Mouse (Mus musculus) kidney, embryonic 15.5 days (tissue): ENCODE measurements around the gene Dph2. TPM values are rescaled to one million over a fixed set of nuclear protein-coding genes. Genes with fewer than 3 reads are reported as not detected.

Experiments used
- ATAC-seq: fragments of 200-750 bp; cut with Nextera tagmentation; replicated peaks from 2 replicates; pipeline ENCODE4 v1.8.0; 2017; ENCODE audit warnings: moderate TSS enrichment; ENCODE audit not compliant: low FRiP score
- H3K27ac ChIP-seq: fragments of 300-500 bp; sonication (generic); 2 replicates; pipeline ENCODE4 v1.5.1; 2015; ENCODE audit warnings: mild to moderate bottlenecking, inconsistent platforms
- H3K27me3 ChIP-seq: fragments of 300-500 bp; sonication (generic); 2 replicates; pipeline ENCODE4 v1.6.1; 2015; ENCODE audit warnings: inconsistent platforms
- H3K36me3 ChIP-seq: fragments of 300-500 bp; sonication (generic); 2 replicates; pipeline ENCODE4 v1.6.1; 2015; ENCODE audit warnings: inconsistent platforms
- H3K4me1 ChIP-seq: fragments of 300-500 bp; sonication (generic); 2 replicates; pipeline ENCODE4 v1.6.1; 2015; ENCODE audit warnings: inconsistent platforms
- H3K4me2 ChIP-seq: fragments of 300-500 bp; sonication (generic); 2 replicates; pipeline ENCODE4 v1.6.1; 2015; ENCODE audit warnings: moderate library complexity, mild to moderate bottlenecking, inconsistent platforms
- H3K4me3 ChIP-seq: fragments of 300-500 bp; sonication (generic); replicated peaks from 2 replicates; pipeline ENCODE4 v1.5.1; 2015; ENCODE audit warnings: mild to moderate bottlenecking, inconsistent platforms
- H3K9ac ChIP-seq: fragments of 300-500 bp; sonication (generic); 2 replicates; pipeline ENCODE4 v1.6.1; 2015; ENCODE audit warnings: mild to moderate bottlenecking, inconsistent platforms
- H3K9me3 ChIP-seq: fragments of 300-500 bp; sonication (generic); replicated peaks from 2 replicates; pipeline ENCODE4 v1.6.1; 2016; ENCODE audit warnings: inconsistent platforms
- WGBS: fragments of 180-500 bp; shearing (Covaris S2); methylation state at CpG from one replicate; pipeline ENCODE4 v1.1.7; 2015; ENCODE audit warnings: mixed read lengths; 5-methylcytosine and 5-hydroxymethylcytosine counted together
- polyA plus RNA-seq: library from polyadenylated mRNA; unstranded; fragments of >200 nt; fragmentation: Nextera tagmentation; extraction: Ambion mirVana; gene quantifications from 2 replicates; pipeline ENCODE4 v1.2.1, GENCODE M21; 2015

Dph2 gene
- polyA plus RNA-seq, 1 experiment from 2014 or later, result 21.2 TPM

GRCm38 (mm10) chr4:117918762-117919161, 26.9 kb upstream of the Dph2 start:
- Histone ChIP-seq H3K9ac (no peak overlapping the region), H3K27ac (no peak overlapping the region)
- ATAC-seq, result no peak

GRCm38 (mm10) chr4:117918261-117918660, 26.4 kb upstream of the Dph2 start:
- Histone ChIP-seq H3K4me1 (peaks cover 21% of the 10 kb centered on the region), H3K4me2 (no peak overlapping the region), H3K36me3 (no peaks in the 10 kb centered on the region), H3K4me3 (no peak overlapping the region), H3K9me3 (no peaks in the 10 kb centered on the region), H3K27ac (no peak overlapping the region), H3K27me3 (peaks cover 10% of the 10 kb centered on the region; the same call in 1 of the 2 replicates), H3K9ac (no peak overlapping the region)
- no peak for ATAC-seq
- WGBS, result 65% methylated on average over 3 of the region's 3 CpGs

More at GRCm38 (mm10) chr4:117918762-117919161, 26.9 kb upstream of the Dph2 start:
- no peak overlapping the region for H3K4me3 ChIP-seq
- H3K9me3 ChIP-seq, result no peaks in the 10 kb centered on the region
- H3K27me3 ChIP-seq, result peaks cover 10% of the 10 kb centered on the region; the same call in 1 of the 2 replicates
- H3K36me3 ChIP-seq, result no peaks in the 10 kb centered on the region
- 84% methylated on average over 5 of the region's 5 CpGs for WGBS
- H3K4me2 ChIP-seq, result no peak overlapping the region
- H3K4me1 ChIP-seq, result peaks cover 16% of the 10 kb centered on the region

- no peak for ATAC-seq
- no peak overlapping the region for H3K4me2 ChIP-seq
- H3K4me3 ChIP-seq, result no peak overlapping the region
- no peak overlapping the region for H3K27ac ChIP-seq
- H3K9me3 ChIP-seq, result no peaks in the 10 kb centered on the region
- H3K9ac ChIP-seq, result no peak overlapping the region
- peaks cover 6% of the 10 kb centered on the region; the same call in 1 of the 2 replicates for H3K27me3 ChIP-seq
- peaks cover 25% of the 10 kb centered on the region for H3K4me1 ChIP-seq
- 90% methylated on average over 4 of the region's 4 CpGs for WGBS
- H3K36me3 ChIP-seq, result no peaks in the 10 kb centered on the region
Measured at GRCm38 (mm10) chr4:117917847-117918246, 26.0 kb upstream of the Dph2 start.

- Histone ChIP-seq H3K36me3 (no peaks in the 10 kb centered on the region), H3K27ac (no peak overlapping the region), H3K27me3 (0 out of 2 replicates have a peak, but pooled peaks cover 1% of the 10 kb centered on the region), H3K9ac (no peak overlapping the region), H3K4me1 (peaks cover 28% of the 10 kb centered on the region), H3K4me3 (no peak overlapping the region), H3K9me3 (no peaks in the 10 kb centered on the region), H3K4me2 (no peak overlapping the region)
- no peak for ATAC-seq
- WGBS, result 86% methylated on average over 4 of the region's 4 CpGs
Measured at GRCm38 (mm10) chr4:117917402-117917801, 25.6 kb upstream of the Dph2 start.

- WGBS, result 64% methylated on average over 5 of the region's 5 CpGs
- H3K36me3 ChIP-seq, result peaks cover 10% of the 10 kb centered on the region
- no peak for ATAC-seq
- H3K4me3 ChIP-seq, result peak overlapping the region; percentile 81; the same call in 1 of the 2 replicates
- H3K4me2 ChIP-seq, result peak overlapping the region; percentile 95
- no peaks in the 10 kb centered on the region for H3K9me3 ChIP-seq
- H3K9ac ChIP-seq, result no peak overlapping the region
- peaks cover 28% of the 10 kb centered on the region for H3K4me1 ChIP-seq
- no peaks in the 10 kb centered on the region for H3K27me3 ChIP-seq
- 0 out of 2 replicates have a peak overlapping the region, but pooled peaks have one; percentile 82 for H3K27ac ChIP-seq
Measured at GRCm38 (mm10) chr4:117916386-117916785, 24.6 kb upstream of the Dph2 start.

- Histone ChIP-seq H3K27ac (peak overlapping the region; percentile 82), H3K4me3 (peak overlapping the region; percentile 81), H3K4me2 (peak overlapping the region; percentile 95), H3K36me3 (peaks cover 18% of the 10 kb centered on the region), H3K9ac (peak overlapping the region; percentile 69), H3K9me3 (no peaks in the 10 kb centered on the region), H3K27me3 (no peaks in the 10 kb centered on the region), H3K4me1 (peaks cover 28% of the 10 kb centered on the region)
- 3% methylated on average over 19 of the region's 19 CpGs for WGBS
- no peak for ATAC-seq
Measured at GRCm38 (mm10) chr4:117915489-117916105, 23.8 kb upstream of the Dph2 start.

GRCm38 (mm10) chr4:117914591-117915442, 23.0 kb upstream of the Dph2 start, which contains the start of gene Ipo13:
TSS of gene Ipo13 (minus strand) at chr4:117914999.
- Histone ChIP-seq H3K27me3 (no peaks in the 10 kb centered on the region), H3K4me2 (peak within 1 kb of the TSS; percentile 95), H3K36me3 (peaks cover 26% of the 10 kb centered on the region), H3K4me1 (peaks cover 31% of the 10 kb centered on the region), H3K4me3 (peak within 1 kb of the TSS; percentile 81), H3K27ac (peak within 1 kb of the TSS; percentile 82), H3K9me3 (no peaks in the 10 kb centered on the region), H3K9ac (peak within 1 kb of the TSS; percentile 69)
- ATAC-seq, result peak; percentile 95
- WGBS, result under 1% methylated on average over 61 of the region's 61 CpGs

- Histone ChIP-seq H3K27ac (peak overlapping the region; percentile 9; the same call in 1 of the 2 replicates), H3K36me3 (peaks cover 31% of the 10 kb centered on the region), H3K4me1 (peaks cover 34% of the 10 kb centered on the region), H3K4me2 (peak overlapping the region; percentile 95), H3K9ac (peak overlapping the region; percentile 69), H3K27me3 (no peaks in the 10 kb centered on the region), H3K4me3 (peak overlapping the region; percentile 81), H3K9me3 (no peaks in the 10 kb centered on the region)
- ATAC-seq, result no peak
- 11% methylated on average over 8 of the region's 8 CpGs for WGBS
Measured at GRCm38 (mm10) chr4:117914031-117914430, 22.2 kb upstream of the Dph2 start.

GRCm38 (mm10) chr4:117913421-117913820, 21.6 kb upstream of the Dph2 start:
- H3K9me3 ChIP-seq, result no peaks in the 10 kb centered on the region
- WGBS, result 63% methylated on average over 3 of the region's 3 CpGs
- peaks cover 36% of the 10 kb centered on the region for H3K4me1 ChIP-seq
- H3K4me3 ChIP-seq, result peak overlapping the region; percentile 81
- no peak overlapping the region for H3K9ac ChIP-seq
- H3K4me2 ChIP-seq, result peak overlapping the region; percentile 95
- no peaks in the 10 kb centered on the region for H3K27me3 ChIP-seq
- no peak overlapping the region for H3K27ac ChIP-seq
- H3K36me3 ChIP-seq, result peaks cover 37% of the 10 kb centered on the region
- ATAC-seq, result no peak

- WGBS, result 48% methylated on average over 7 of the region's 7 CpGs
- Histone ChIP-seq H3K9ac (no peak overlapping the region), H3K4me3 (no peak overlapping the region; the same call in 1 of the 2 replicates), H3K4me1 (peaks cover 36% of the 10 kb centered on the region), H3K36me3 (peaks cover 39% of the 10 kb centered on the region), H3K27ac (no peak overlapping the region), H3K9me3 (no peaks in the 10 kb centered on the region), H3K4me2 (peak overlapping the region; percentile 95), H3K27me3 (no peaks in the 10 kb centered on the region)
- ATAC-seq, result no peak
Measured at GRCm38 (mm10) chr4:117912685-117913273, 20.9 kb upstream of the Dph2 start.

GRCm38 (mm10) chr4:117912131-117912561, 20.3 kb upstream of the Dph2 start:
- Histone ChIP-seq H3K9me3 (no peaks in the 10 kb centered on the region), H3K9ac (no peak overlapping the region), H3K4me1 (peaks cover 36% of the 10 kb centered on the region), H3K36me3 (peaks cover 43% of the 10 kb centered on the region), H3K4me3 (no peak overlapping the region; the same call in 1 of the 2 replicates), H3K27ac (no peak overlapping the region), H3K27me3 (no peaks in the 10 kb centered on the region), H3K4me2 (peak overlapping the region; percentile 95; the same call in 1 of the 2 replicates)
- WGBS, result 94% methylated on average over 13 of the region's 13 CpGs
- no peak for ATAC-seq
